Mouse (Mus musculus) embryonic facial prominence, embryonic 14.5 days (tissue): ENCODE results near the gene Cog7. TPM values are rescaled to one million over a fixed set of nuclear protein-coding genes. Genes with fewer than 3 reads are reported as not detected.

Experiments
- ATAC-seq: fragments of 200-750 bp; cut with Nextera tagmentation; 2 replicates; pipeline ENCODE4 v1.8.0; 2017; ENCODE audit warnings: low read depth, moderate number of reproducible peaks, moderate TSS enrichment
- DNase-seq: peaks from one replicate; pipeline ENCODE4 v3.0.0-alpha.2; 2015; ENCODE audit warnings: low spot score
- H3K27ac ChIP-seq: fragments of 300-500 bp; sonication (generic); replicated peaks from 2 replicates; pipeline ENCODE4 v1.5.1; 2014; ENCODE audit warnings: low read depth, mild to moderate bottlenecking, low read length, moderate library complexity
- H3K27me3 ChIP-seq: fragments of 300-500 bp; sonication (generic); replicated peaks from 2 replicates; pipeline ENCODE4 v1.6.1; 2014; ENCODE audit warnings: low read length; ENCODE audit not compliant: control insufficient read depth, insufficient read depth
- H3K36me3 ChIP-seq: fragments of 300-500 bp; sonication (generic); 2 replicates; pipeline ENCODE4 v1.6.1; 2014; ENCODE audit warnings: low read length, mixed read lengths; ENCODE audit not compliant: control insufficient read depth, insufficient read depth
- H3K4me1 ChIP-seq: fragments of 300-500 bp; sonication (generic); 2 replicates; pipeline ENCODE4 v1.6.1; 2014; ENCODE audit warnings: antibody characterized with exemption, low read length; ENCODE audit not compliant: control insufficient read depth, insufficient read depth
- H3K4me2 ChIP-seq: fragments of 300-500 bp; sonication (generic); 2 replicates; pipeline ENCODE4 v1.6.1; 2014; ENCODE audit warnings: low read depth, mild to moderate bottlenecking, low read length, moderate library complexity, mixed read lengths
- H3K4me3 ChIP-seq: fragments of 300-500 bp; sonication (generic); 2 replicates; pipeline ENCODE4 v1.5.1; 2014; ENCODE audit warnings: low read depth, mild to moderate bottlenecking, low read length
- H3K9ac ChIP-seq: fragments of 300-500 bp; sonication (generic); 2 replicates; pipeline ENCODE4 v1.6.1; 2014; ENCODE audit warnings: low read depth, mild to moderate bottlenecking, low read length, moderate library complexity, mixed read lengths
- H3K9me3 ChIP-seq: fragments of 300-500 bp; sonication (generic); 2 replicates; pipeline ENCODE4 v1.6.1; 2016; ENCODE audit warnings: low read length; ENCODE audit not compliant: control insufficient read depth
- WGBS: fragments of 180-500 bp; shearing (Covaris S2); extraction: QIAGEN DNeasy Blood & Tissue Kit; methylation state at CpG from one replicate; pipeline ENCODE4 v1.1.7; 2014; 5-methylcytosine and 5-hydroxymethylcytosine counted together
- polyA plus RNA-seq: library from polyadenylated mRNA; unstranded; fragments of >200 nt; fragmentation: Nextera tagmentation; extraction: Ambion mirVana; gene quantifications from 2 replicates; pipeline ENCODE4 v1.2.1, GENCODE M21; 2014

The Cog7 gene
- polyA plus RNA-seq, 1 experiment from 2014 or later: 11.4 TPM

DNA sequence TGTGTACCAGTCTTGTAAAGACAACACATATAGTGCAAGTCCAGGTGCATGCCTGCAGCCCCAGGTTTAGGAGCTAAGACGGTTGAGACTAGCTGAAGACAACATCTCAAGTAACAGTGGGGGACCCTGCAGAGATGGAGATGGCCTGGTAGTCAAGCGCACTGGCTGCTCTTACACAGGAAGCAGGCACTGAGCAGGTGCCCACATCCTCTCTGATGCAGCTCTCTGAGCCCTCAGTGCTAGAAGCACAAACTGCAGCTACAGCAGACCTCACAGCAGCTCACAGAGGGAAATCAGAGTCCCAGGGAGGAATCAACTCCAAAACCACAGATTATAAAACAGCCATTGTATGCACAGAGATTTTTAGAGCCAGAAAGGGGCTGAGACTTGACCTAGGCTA is 47.2 kb downstream of the Cog7 start:
- no peaks in the 10 kb centered on the region for H3K27me3 ChIP-seq
- no peak overlapping the region for H3K4me2 ChIP-seq
- DNase-seq (no peak), ATAC-seq (no peak)
- no peak overlapping the region for H3K27ac ChIP-seq
- no peak overlapping the region for H3K4me3 ChIP-seq
- peaks cover 30% of the 10 kb centered on the region for H3K36me3 ChIP-seq
- WGBS: 80% methylated on average over 2 of the region's 2 CpGs
- no peaks in the 10 kb centered on the region for H3K9me3 ChIP-seq
- H3K4me1 ChIP-seq: peaks cover 12% of the 10 kb centered on the region; the same call in 1 of the 2 replicates
- H3K9ac ChIP-seq: no peak overlapping the region

DNA sequence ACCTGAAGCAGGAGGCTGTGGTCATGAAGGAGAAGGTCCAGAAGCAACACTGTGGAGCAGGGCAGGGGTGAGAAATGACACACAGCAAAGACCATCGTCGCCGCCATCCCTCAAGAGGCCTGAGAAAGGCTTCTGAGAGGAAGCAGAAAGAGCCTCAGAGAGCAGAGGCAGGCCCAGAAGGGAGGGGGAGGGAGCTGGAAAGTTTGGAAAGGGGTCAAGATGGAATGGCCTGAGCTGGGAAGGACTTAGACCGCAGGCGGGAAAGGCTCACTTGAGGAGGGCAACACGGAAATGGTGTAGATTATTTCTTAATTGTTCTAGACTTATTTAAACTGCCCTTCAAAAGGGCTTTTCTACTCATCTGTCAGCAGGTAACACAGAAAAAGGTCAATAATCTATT is 47.8 kb downstream of the Cog7 start:
- Histone ChIP-seq H3K27ac (no peak overlapping the region), H3K4me3 (no peak overlapping the region), H3K4me2 (no peak overlapping the region), H3K4me1 (peaks cover 12% of the 10 kb centered on the region; the same call in 1 of the 2 replicates), H3K9me3 (no peaks in the 10 kb centered on the region), H3K27me3 (no peaks in the 10 kb centered on the region), H3K9ac (no peak overlapping the region), H3K36me3 (peaks cover 30% of the 10 kb centered on the region)
- ATAC-seq (no peak), DNase-seq (no peak)
- WGBS: 78% methylated on average over 6 of the region's 6 CpGs

- H3K27me3 ChIP-seq: no peaks in the 10 kb centered on the region
- H3K36me3 ChIP-seq: peaks cover 39% of the 10 kb centered on the region
- no peak overlapping the region for H3K4me3 ChIP-seq
- no peak overlapping the region for H3K27ac ChIP-seq
- DNase-seq (peak; percentile 70), ATAC-seq (peak; percentile 82)
- no peak overlapping the region for H3K4me2 ChIP-seq
- H3K4me1 ChIP-seq: peaks cover 5% of the 10 kb centered on the region; the same call in 1 of the 2 replicates
- H3K9ac ChIP-seq: no peak overlapping the region
- 40% methylated on average over 7 of the region's 7 CpGs for WGBS
- H3K9me3 ChIP-seq: no peaks in the 10 kb centered on the region
Observed at GRCm38 (mm10) chr7:121931246-121931645, 50.3 kb downstream of the Cog7 start.

GRCm38 (mm10) chr7:121927882-121928281 is 53.6 kb downstream of the Cog7 start:
- H3K9me3 ChIP-seq: no peaks in the 10 kb centered on the region

DNA sequence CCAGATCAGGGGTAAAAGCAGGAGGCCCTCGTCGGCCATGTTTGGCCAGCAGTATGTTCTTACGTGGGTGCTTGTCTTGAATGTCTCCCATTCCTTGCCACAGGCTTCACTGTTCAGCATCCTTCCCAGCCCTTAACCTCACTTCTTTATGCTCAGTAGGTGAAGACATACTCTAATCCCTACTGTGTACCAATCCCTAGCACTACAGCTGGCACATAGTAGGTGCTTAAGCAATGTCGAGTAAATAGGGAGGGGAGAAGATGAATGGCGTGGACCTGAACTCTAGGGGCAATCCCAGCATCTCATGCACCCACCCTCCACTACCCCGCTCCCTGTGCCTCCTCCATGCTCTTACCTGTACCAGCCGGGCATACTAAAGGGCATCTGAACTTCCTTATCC is 57.1 kb downstream of the Cog7 start:
- no peak for ATAC-seq
- WGBS: 97% methylated on average over 7 of the region's 7 CpGs

More at GRCm38 (mm10) chr7:121927882-121928281, 53.6 kb downstream of the Cog7 start:
- DNase-seq (no peak), ATAC-seq (no peak)
- H3K4me1 ChIP-seq: no peaks in the 10 kb centered on the region
- no peak overlapping the region for H3K4me3 ChIP-seq
- no peak overlapping the region for H3K27ac ChIP-seq
- no peak overlapping the region for H3K4me2 ChIP-seq
- no peak overlapping the region for H3K9ac ChIP-seq
- H3K36me3 ChIP-seq: peaks cover 41% of the 10 kb centered on the region
- H3K27me3 ChIP-seq: no peaks in the 10 kb centered on the region
- WGBS: 95% methylated on average over 2 of the region's 2 CpGs

DNA sequence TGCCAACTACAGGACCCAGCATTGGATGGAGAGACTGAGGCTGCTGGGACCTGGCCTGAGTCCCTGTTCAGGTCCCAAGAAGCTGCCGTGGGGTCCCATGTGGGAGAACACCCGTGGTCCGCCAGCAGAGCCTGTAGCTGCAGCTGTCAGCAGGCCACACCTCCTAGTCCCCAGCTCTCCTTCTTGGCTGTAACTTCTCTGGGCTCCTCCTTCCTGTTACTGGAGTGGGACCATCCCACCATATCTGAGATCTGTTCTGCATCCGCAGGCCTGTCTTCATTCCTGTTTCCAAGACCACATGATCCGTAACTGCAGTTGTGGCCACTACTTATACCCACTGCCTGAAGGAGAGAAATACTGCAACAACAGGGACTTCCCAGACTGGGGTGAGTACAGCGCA is 67.6 kb downstream of the Cog7 start:
- WGBS: 58% methylated on average over 6 of the region's 6 CpGs

More for the DNA sequence above, 57.1 kb downstream of the Cog7 start:
- DNase-seq: no peak
- no peaks in the 10 kb centered on the region for H3K4me1 ChIP-seq
- H3K27me3 ChIP-seq: no peaks in the 10 kb centered on the region
- H3K4me3 ChIP-seq: no peak overlapping the region
- H3K9me3 ChIP-seq: no peaks in the 10 kb centered on the region
- H3K4me2 ChIP-seq: no peak overlapping the region
- H3K27ac ChIP-seq: no peak overlapping the region
- peaks cover 20% of the 10 kb centered on the region; the same call in 1 of the 2 replicates for H3K36me3 ChIP-seq
- H3K9ac ChIP-seq: no peak overlapping the region

DNA sequence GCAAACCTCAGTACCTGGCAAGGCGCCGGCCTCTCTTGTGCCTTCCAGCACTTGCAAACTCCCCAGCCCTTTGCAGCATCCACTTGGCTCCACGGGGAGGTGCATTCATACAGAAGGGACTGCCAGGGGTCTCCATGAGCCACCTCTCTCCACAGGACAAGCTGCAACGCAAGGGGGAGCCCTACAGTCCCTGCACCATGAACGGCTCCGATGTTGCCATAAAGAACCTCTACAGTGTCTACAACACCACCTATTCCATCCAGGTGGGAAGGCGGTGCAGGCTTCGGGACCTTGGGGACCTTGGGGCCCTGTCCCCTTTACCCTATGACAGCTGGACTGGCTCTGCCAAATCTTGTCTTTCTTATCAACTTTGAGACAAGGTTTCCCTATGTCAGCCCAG is 69.3 kb downstream of the Cog7 start:
- H3K4me2 ChIP-seq: no peak overlapping the region
- DNase-seq (no peak), ATAC-seq (no peak)
- 73% methylated on average over 6 of the region's 8 CpGs for WGBS
- H3K27ac ChIP-seq: no peak overlapping the region
- H3K4me1 ChIP-seq: no peaks in the 10 kb centered on the region
- H3K36me3 ChIP-seq: no peaks in the 10 kb centered on the region
- no peak overlapping the region for H3K4me3 ChIP-seq
- no peaks in the 10 kb centered on the region for H3K27me3 ChIP-seq
- no peak overlapping the region for H3K9ac ChIP-seq
- H3K9me3 ChIP-seq: no peaks in the 10 kb centered on the region

More for the DNA sequence above, 67.6 kb downstream of the Cog7 start:
- H3K4me3 ChIP-seq: no peak overlapping the region
- H3K9me3 ChIP-seq: no peaks in the 10 kb centered on the region
- DNase-seq: no peak
- no peaks in the 10 kb centered on the region for H3K36me3 ChIP-seq
- no peak overlapping the region for H3K27ac ChIP-seq
- no peaks in the 10 kb centered on the region for H3K27me3 ChIP-seq
- H3K9ac ChIP-seq: no peak overlapping the region
- no peaks in the 10 kb centered on the region for H3K4me1 ChIP-seq
- no peak; the same call in 1 of the 2 replicates for ATAC-seq
- no peak overlapping the region for H3K4me2 ChIP-seq

DNA sequence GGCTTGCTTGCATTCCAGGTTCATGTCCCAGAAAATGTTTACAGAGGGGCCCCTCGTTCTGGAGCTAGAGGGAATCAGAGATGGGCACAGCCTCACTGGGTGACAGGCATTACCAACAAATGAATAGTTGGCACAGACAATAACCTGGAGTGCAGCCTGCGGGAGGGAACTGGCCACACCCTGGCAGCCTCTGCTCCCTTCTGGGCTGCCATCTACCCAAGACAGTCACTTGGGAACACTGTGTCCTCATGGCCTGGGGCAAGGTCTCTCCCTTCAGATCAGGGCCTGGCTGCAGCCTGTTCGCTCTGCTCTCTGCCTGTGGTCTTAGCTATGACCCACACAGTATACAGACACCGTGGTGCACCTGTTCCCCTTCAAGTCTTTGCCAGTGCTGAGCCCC is 74.6 kb downstream of the Cog7 start:
- 75% methylated on average over 4 of the region's 4 CpGs for WGBS
- DNase-seq (no peak), ATAC-seq (no peak)
- H3K9ac ChIP-seq: no peak overlapping the region
- H3K4me3 ChIP-seq: no peak overlapping the region
- no peaks in the 10 kb centered on the region for H3K27me3 ChIP-seq
- H3K9me3 ChIP-seq: no peaks in the 10 kb centered on the region
- H3K4me1 ChIP-seq: 0 out of 2 replicates have a peak, but pooled peaks cover 5% of the 10 kb centered on the region
- no peak overlapping the region for H3K27ac ChIP-seq
- H3K4me2 ChIP-seq: no peak overlapping the region
- H3K36me3 ChIP-seq: no peaks in the 10 kb centered on the region

DNA sequence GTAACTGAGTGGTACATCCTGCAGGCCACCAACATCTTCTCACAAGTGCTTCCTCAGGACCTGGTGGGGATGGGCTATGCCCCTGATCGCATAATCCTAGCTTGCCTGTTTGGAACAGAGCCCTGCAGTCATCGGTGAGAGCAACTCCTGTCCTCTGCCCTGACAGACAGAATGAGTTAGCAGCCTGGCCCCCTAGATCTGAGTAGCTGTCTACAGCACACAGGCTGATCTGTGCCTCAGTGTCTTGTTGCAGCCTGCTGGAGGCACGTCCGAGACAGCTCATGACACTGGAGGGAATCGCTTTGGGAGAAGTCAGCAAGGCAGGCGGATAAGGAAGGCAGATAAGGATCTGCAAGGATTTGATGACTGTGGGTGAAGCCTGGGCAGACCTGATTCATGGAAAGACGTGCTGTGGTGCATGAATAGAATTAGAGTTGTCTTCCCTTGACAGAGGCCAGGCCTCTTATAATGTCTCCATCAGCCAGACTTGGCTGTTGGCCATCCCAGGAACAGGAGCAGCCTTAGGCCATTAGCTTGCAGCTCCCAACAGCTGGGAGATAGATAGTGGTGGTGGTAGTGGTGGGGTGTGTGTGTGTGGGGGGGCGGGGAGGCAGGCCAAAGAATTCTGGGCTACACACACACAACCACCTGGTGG is 78.6 kb downstream of the Cog7 start:
- Histone ChIP-seq H3K4me2 (no peak overlapping the region), H3K27me3 (no peaks in the 10 kb centered on the region), H3K27ac (no peak overlapping the region), H3K4me1 (peaks cover 8% of the 10 kb centered on the region; the same call in 1 of the 2 replicates), H3K9ac (no peak overlapping the region), H3K36me3 (no peaks in the 10 kb centered on the region), H3K9me3 (no peaks in the 10 kb centered on the region), H3K4me3 (no peak overlapping the region)
- WGBS: 53% methylated on average over 8 of the region's 8 CpGs
- peak; percentile 65 for DNase-seq
- ATAC-seq: peak; percentile 73
